Mouse (Mus musculus) forebrain, embryonic 16.5 days (tissue): ENCODE measurements around the gene Dab2ip. TPM values are rescaled to one million over a fixed set of nuclear protein-coding genes. Genes with fewer than 3 reads are reported as not detected.

Source experiments
- ATAC-seq: fragments of 200-750 bp; cut with Nextera tagmentation; 2 replicates; pipeline ENCODE4 v1.8.0; 2017; ENCODE audit warnings: mild to moderate bottlenecking, moderate library complexity
- H3K27ac ChIP-seq: fragments of 300-500 bp; sonication (generic); 2 replicates; pipeline ENCODE4 v1.5.1; 2014; ENCODE audit warnings: low read length, control low read depth
- H3K27me3 ChIP-seq: fragments of 300-500 bp; sonication (generic); replicated peaks from 2 replicates; pipeline ENCODE4 v1.6.1; 2014; ENCODE audit warnings: low read length; ENCODE audit not compliant: control insufficient read depth, insufficient read depth
- H3K36me3 ChIP-seq: fragments of 300-500 bp; sonication (generic); 2 replicates; pipeline ENCODE4 v1.6.1; 2014; ENCODE audit not compliant: control insufficient read depth, insufficient read depth
- H3K4me1 ChIP-seq: fragments of 300-500 bp; sonication (generic); replicated peaks from 2 replicates; pipeline ENCODE4 v1.6.1; 2014; ENCODE audit warnings: low read length; ENCODE audit not compliant: control insufficient read depth, insufficient read depth
- H3K4me2 ChIP-seq: fragments of 300-500 bp; sonication (generic); 2 replicates; pipeline ENCODE4 v1.6.1; 2014; ENCODE audit warnings: mild to moderate bottlenecking, low read length, control low read depth
- H3K4me3 ChIP-seq: fragments of 300-500 bp; sonication (generic); replicated peaks from 2 replicates; pipeline ENCODE4 v1.5.1; 2014; ENCODE audit warnings: mild to moderate bottlenecking, low read length, control low read depth
- H3K9ac ChIP-seq: fragments of 300-500 bp; sonication (generic); replicated peaks from 2 replicates; pipeline ENCODE4 v1.6.1; 2014; ENCODE audit warnings: low read depth, low read length, control low read depth
- H3K9me3 ChIP-seq: fragments of 300-500 bp; sonication (generic); 2 replicates; pipeline ENCODE4 v1.6.1; 2016; ENCODE audit warnings: low read length; ENCODE audit not compliant: control insufficient read depth
- WGBS: fragments of 180-500 bp; shearing (Covaris S2); extraction: QIAGEN DNeasy Blood & Tissue Kit; methylation state at CpG from one replicate; pipeline ENCODE4 v1.1.7; 2014; 5-methylcytosine and 5-hydroxymethylcytosine counted together
- polyA plus RNA-seq: library from polyadenylated mRNA; unstranded; fragments of >200 nt; fragmentation: Nextera tagmentation; extraction: Ambion mirVana; gene quantifications from 2 replicates; pipeline ENCODE4 v1.2.1, GENCODE M21; 2015

Dab2ip gene
- polyA plus RNA-seq, 1 experiment from 2014 or later, result 42.8 TPM

DNA sequence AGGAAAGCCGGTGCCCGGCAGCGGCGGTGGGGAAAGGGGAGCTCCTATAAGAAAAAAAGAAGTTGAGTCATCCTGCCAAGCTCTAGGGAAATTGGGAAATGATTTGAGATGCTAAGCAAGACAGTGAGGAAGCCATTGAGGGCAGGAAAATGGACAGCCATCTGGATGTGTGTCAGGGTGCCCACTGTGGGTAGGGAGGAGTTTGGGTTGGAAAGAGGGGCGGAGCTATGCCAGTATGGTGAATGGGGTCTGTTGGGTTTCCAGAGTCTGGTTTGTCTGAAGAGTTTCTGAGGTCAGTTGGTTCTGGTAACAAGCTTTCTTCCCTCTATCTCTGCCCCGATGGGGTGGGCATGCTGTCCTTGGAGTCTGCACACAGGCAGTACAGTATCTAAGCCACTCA, 165.2 kb downstream of the Dab2ip start:
- Histone ChIP-seq H3K36me3 (peaks cover 21% of the 10 kb centered on the region), H3K4me1 (peaks cover 5% of the 10 kb centered on the region; the same call in 1 of the 2 replicates), H3K27ac (no peak overlapping the region), H3K4me2 (no peak overlapping the region), H3K9ac (no peak overlapping the region), H3K27me3 (no peaks in the 10 kb centered on the region), H3K4me3 (no peak overlapping the region), H3K9me3 (no peaks in the 10 kb centered on the region)
- 97% methylated on average over 6 of the region's 6 CpGs for WGBS
- ATAC-seq, result no peak

DNA sequence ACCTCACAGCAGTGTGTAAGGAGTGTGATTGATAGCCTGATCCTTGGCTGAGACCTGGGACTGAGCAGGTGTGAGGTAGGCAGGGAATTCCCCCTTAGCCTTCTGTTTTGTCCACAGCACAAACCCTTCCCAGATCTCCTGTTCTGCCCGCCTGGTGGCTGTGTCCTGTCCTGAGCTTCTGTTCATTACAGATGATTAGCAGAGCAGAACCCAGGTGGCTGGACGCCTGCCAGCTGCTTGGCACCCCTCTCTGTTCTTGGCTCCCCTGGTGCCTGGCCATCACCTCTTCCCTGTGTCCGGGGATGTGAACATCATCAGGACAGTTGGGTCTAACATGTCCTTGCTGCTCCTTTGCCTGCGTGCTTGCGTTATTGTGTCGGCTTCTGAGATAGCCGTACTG, 165.6 kb downstream of the Dab2ip start:
- Histone ChIP-seq H3K4me2 (no peak overlapping the region), H3K27ac (no peak overlapping the region), H3K27me3 (no peaks in the 10 kb centered on the region), H3K9ac (no peak overlapping the region), H3K4me3 (no peak overlapping the region), H3K9me3 (no peaks in the 10 kb centered on the region), H3K36me3 (peaks cover 21% of the 10 kb centered on the region), H3K4me1 (peaks cover 6% of the 10 kb centered on the region)
- 71% methylated on average over 7 of the region's 7 CpGs for WGBS
- ATAC-seq, result no peak

DNA sequence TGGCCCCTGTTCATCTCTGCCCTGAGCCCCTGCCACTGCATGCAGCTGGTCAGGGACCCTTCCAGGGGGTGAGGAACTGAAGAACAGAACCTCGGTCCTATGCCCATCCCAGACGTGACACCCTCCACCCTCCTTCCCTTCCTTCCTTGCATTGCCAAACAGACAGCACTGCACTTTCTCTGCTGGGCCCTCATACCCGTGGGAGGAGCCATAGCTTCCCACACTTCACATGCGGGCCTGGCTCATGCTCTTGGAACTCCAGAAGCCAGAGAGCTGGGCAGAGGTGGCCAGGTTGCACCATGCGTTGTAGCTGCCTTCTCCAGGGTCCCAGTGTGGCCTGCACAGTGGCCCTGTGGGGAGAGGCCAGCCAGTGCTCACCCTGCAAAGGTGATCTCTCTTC, 170.6 kb downstream of the Dab2ip start:
- no peak overlapping the region for H3K4me2 ChIP-seq

DNA sequence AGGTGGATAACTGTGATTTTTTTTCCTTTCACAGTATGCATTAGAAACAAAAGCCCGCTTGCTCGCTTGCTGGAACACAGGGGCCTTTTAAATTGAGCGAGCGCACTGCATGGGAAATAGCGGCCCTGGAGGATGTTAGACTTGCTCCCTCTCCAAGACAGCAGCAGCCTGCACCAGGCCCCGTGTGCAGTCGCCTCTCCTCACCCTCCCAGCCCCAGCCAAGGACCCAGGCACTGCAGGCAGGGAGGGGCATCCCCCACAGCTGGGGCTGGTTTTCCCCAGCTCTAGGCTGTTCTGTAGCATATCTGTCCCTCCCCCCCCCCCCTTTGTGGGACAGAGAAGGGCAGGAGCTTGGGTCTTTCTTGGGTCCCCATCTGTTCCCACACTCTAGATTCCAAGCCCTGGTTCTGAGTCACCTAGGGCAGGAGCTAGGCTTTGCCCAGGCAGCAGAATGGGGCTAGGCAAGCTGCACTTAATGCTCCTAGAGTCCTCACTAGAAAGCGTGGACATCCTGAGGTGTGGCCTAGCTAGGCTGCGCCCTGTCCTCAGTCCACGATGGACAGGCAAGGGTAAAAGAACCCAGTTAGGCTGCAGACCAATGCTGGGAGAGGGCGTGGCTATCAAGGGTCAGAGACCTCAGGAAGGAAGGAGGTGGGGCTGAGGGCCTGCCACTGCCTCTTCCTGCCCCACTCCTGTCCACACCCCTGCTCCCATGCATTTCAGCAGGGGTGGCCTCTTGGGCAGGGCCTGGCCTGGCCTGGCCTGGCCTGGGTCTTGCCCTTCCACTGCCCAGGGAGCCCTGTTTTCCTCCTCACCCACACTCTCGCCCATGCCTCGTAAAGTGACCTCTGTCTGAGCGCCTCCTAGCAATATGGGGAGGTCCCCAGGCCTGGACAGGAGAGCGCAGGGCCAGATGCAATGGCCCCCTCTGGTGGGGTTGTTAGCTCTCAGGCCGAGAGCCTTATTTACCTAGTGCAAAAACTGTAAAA, 171.3 kb downstream of the Dab2ip start:
- H3K27me3 ChIP-seq, result no peaks in the 10 kb centered on the region
- no peak overlapping the region; the same call in 1 of the 2 replicates for H3K9ac ChIP-seq
- H3K4me3 ChIP-seq, result no peak overlapping the region
- peaks cover 4% of the 10 kb centered on the region for H3K36me3 ChIP-seq
- ATAC-seq, result peak; percentile 36
- peaks cover 19% of the 10 kb centered on the region for H3K4me1 ChIP-seq
- H3K9me3 ChIP-seq, result no peaks in the 10 kb centered on the region
- H3K4me2 ChIP-seq, result no peak overlapping the region
- WGBS, result 40% methylated on average over 16 of the region's 16 CpGs
- H3K27ac ChIP-seq, result 0 out of 2 replicates have a peak overlapping the region, but pooled peaks have one; percentile 2

More for the DNA sequence above, 170.6 kb downstream of the Dab2ip start:
- Histone ChIP-seq H3K4me3 (no peak overlapping the region), H3K9ac (no peak overlapping the region; the same call in 1 of the 2 replicates), H3K27me3 (no peaks in the 10 kb centered on the region), H3K9me3 (no peaks in the 10 kb centered on the region), H3K27ac (no peak overlapping the region), H3K4me1 (peaks cover 20% of the 10 kb centered on the region), H3K36me3 (peaks cover 7% of the 10 kb centered on the region)
- WGBS, result 35% methylated on average over 5 of the region's 5 CpGs
- no peak for ATAC-seq

DNA sequence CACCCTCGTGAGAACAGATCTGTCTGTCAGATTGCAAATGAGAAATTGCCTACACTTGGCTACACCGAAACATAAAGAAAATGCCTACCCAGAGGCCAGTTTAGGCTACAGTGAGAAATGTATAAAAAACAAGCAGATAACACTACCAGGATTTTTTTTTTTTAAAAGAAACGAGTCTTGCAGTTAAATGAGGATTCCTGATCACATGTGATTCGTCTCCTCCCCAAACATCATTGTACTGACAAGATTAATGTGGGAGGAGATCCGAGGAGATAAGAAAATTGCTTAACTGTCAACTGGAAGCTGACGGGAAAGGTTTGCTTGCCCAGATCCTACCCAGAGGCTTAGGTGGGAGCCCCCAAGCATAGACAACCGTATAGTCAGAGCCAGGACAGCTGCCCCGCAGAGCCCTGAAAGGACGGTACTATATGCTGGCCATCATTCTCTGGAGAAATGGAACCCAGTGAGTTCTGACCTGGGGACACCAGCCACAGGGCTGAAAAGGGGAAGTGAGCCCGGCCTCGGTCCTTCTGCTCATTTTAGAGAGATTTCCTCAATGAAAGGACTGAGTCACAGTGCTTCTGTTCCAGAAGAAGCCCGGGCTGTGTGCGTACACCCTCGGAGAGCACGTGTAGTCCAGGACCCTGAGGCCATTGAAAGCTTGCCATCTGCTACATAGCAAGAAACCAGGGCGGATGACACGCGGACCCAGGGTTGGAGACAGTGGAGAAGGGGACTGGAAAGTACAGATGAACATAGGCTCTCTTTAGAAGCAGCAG, 173.8 kb downstream of the Dab2ip start:
- Histone ChIP-seq H3K4me1 (peaks cover 19% of the 10 kb centered on the region), H3K36me3 (peaks cover 4% of the 10 kb centered on the region), H3K4me2 (no peak overlapping the region), H3K9me3 (no peaks in the 10 kb centered on the region), H3K4me3 (no peak overlapping the region), H3K27ac (peak overlapping the region; percentile 8), H3K9ac (no peak overlapping the region), H3K27me3 (no peaks in the 10 kb centered on the region)
- peak; percentile 37; the same call in 1 of the 2 replicates for ATAC-seq
- 52% methylated on average over 18 of the region's 18 CpGs for WGBS

DNA sequence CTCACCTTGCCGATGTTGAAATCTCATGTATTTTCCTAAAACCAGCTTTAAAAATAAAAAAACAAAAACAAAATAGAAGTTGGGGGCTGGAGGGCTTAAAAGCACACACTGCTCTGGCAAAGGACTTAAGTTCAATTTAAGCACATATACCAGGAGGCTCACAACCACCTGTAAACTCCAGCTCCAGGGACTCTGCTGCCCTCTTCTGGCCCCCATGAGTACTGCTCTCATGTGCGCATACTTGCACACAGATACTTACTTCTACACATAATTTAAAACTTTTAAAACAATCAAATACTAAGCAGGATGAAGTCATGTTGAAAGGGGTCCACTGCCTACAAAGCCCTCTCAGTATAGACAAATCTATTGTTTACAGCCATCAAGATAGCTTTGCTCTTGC, 176.9 kb downstream of the Dab2ip start:
- H3K27me3 ChIP-seq, result no peaks in the 10 kb centered on the region
- no peak overlapping the region for H3K4me2 ChIP-seq
- H3K9ac ChIP-seq, result no peak overlapping the region
- no peaks in the 10 kb centered on the region for H3K9me3 ChIP-seq
- H3K4me3 ChIP-seq, result no peak overlapping the region
- WGBS, result 100% methylated on average over 2 of the region's 2 CpGs
- peaks cover 8% of the 10 kb centered on the region for H3K4me1 ChIP-seq
- no peak overlapping the region for H3K27ac ChIP-seq
- no peak for ATAC-seq
- no peaks in the 10 kb centered on the region for H3K36me3 ChIP-seq

DNA sequence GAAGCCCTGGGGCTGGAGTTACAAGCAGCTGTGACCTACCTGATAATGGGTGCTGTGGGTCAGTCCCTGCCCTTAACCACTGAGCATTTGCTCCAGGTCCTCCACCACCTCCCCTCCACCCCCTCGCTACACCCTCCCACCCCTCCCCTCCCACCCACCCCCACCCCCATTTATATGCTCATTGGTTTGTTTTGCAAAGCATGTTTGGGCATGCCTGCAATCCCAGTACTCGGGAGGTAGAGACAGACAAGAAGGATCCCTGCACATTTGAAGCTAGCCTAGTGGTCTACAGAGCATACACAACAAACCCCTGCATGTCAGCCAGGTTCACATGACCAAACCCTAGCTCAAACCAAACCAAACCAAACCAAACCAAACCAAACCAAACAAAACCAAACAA, 178.0 kb downstream of the Dab2ip start:
- Histone ChIP-seq H3K4me2 (no peak overlapping the region), H3K9ac (no peak overlapping the region), H3K36me3 (no peaks in the 10 kb centered on the region), H3K4me3 (no peak overlapping the region), H3K27me3 (no peaks in the 10 kb centered on the region), H3K27ac (no peak overlapping the region), H3K4me1 (peaks cover 8% of the 10 kb centered on the region), H3K9me3 (no peaks in the 10 kb centered on the region)
- ATAC-seq, result no peak
- 92% methylated on average over 2 of the region's 2 CpGs for WGBS

DNA sequence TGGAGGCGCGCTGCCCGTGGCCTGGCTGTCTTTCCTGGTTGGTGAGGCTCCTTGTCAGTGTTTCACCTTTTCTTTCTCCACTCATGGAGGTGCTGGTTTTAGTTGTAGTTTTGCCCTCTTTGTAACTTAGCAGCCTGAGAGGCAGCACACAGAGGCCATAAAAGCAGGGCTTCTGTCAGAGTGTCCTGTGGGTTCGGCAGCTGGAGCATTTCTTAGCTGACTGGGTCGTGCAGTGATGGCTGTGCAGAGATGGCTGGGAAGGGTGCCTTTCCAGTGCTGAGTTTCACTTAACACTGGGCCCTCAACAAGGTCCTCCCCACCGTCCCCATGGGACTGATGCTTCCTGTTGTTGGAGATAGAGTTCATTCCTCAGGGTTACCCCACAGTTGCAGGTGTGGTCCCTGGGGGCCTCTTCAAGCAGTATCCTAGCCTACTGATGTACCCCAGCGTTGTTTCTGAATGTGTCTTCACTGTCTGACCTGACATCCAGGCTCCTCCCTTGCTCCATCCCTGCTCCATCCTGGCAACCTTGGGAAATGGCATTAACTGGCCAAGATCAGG, 179.5 kb downstream of the Dab2ip start:
- H3K27ac ChIP-seq, result no peak overlapping the region
- ATAC-seq, result no peak
- H3K4me3 ChIP-seq, result no peak overlapping the region
- no peaks in the 10 kb centered on the region for H3K36me3 ChIP-seq
- H3K27me3 ChIP-seq, result no peaks in the 10 kb centered on the region
- H3K4me2 ChIP-seq, result no peak overlapping the region
- no peak overlapping the region for H3K9ac ChIP-seq
- H3K4me1 ChIP-seq, result peaks cover 6% of the 10 kb centered on the region
- WGBS, result 86% methylated on average over 7 of the region's 7 CpGs
- no peaks in the 10 kb centered on the region for H3K9me3 ChIP-seq
